Mouse (Mus musculus): ENCODE measurements around the gene Cdc14b.
"Not testable (repeated sequence)": the region's sequence is repeated elsewhere in the genome, so short reads cannot be mapped to it uniquely, and the experiment has no call there.

The Cdc14b gene

DNA sequence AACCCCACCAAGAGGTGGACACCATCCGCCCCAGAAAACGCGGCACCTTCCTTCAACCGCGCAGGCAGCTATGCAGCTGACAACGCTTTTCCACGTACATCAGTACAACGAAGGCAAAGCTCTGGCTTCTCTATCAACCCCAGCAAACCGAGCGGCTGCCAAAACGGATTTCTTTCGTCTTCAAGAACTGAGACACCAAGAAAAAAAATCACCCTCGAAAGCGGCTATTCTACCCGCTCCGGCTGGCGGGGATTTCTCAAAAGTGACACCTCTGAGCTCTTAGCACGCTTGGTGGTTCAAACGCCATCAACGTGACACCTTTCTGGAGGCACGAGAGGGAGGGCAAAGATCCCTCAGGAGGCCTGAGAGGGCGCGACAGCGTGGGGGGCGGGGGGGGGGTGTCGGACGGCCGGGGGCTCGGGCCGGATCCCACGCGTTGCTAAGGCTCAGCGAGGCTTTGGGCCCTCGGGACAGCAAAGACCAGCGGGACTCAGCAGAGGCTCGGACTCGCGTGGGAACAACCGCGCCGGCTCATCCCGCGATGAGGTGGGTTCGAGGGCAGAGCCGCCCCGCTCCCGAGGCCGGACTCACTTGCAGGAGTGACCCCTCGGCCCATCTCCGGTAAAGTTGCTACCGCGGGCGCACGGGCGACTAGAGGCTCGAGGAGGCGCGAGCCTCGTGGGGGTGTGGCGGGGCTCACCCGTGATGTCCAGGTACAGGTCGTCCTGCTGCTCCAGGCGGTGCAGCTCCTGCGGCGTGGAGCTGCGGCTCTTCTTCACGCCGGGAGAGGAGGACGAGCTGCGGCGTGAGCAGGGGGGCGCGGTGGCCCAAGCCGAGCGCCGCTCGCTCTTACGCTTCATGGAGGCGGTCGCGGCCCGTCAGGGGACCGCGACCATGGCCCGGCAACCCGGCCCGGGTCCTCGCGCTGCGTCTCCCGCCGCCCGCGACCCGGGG is 922 bp downstream of the Cdc14b start:
- DNase-seq = peak; percentile 37 to 60

DNA sequence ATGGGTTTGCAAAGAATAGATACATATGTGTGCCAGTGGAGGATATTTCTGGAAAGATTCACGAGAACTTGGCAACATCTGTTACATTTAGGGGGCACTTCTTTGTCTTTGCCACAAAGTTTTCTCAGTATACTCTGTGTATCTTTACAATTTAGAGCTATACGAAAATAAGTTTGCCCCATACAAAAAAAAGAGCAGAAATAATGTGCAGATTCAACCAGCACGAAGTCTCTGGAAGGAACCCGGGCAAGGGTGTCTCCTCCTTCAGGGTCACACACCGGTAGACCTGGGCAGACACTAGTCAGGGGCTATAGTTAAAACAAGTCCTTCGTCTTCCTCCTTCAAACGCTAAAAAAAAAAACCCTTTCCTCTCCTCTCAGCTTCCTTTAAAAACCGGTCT is 1.7 kb downstream of the Cdc14b start:
- no peak for DNase-seq

DNA sequence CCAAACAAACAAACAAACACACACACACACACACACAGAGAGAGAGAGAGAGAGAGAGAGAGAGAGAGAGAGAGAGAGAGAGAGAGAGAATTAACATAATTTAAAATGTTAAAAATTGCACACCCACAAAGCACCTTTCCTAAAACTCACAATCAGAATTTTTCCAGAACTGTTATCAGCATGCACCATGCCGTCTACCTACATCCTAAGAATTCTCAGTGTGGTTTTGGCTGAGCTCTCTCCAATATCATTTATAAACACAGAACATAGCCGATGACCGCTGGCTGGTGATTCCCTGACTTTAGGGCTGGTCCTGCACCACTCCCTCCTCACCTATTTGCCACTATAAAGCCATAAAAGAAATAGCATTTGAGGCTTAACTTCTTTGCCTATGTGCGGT is 6.7 kb downstream of the Cdc14b start:
- DNase-seq = no peak

DNA sequence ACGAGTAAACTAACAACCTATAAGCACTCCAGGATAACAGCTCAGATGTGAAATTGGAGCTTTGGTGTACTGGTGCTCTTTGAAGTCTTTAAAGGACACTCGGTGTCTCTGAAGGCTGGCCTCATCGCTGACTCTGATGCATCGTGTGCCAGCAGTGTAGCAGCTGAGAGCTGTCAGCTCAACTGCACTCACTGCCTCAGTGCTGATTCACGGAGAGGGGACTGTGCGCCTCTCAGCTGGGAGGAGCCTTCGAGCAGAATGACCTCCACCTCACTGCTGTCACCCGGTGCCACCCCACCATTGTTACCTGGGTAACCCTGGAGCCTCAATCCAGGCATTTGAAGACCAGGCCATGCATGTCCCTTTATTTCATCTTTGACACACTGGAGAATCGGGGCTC is 7.9 kb downstream of the Cdc14b start:
- DNase-seq = no peak

DNA sequence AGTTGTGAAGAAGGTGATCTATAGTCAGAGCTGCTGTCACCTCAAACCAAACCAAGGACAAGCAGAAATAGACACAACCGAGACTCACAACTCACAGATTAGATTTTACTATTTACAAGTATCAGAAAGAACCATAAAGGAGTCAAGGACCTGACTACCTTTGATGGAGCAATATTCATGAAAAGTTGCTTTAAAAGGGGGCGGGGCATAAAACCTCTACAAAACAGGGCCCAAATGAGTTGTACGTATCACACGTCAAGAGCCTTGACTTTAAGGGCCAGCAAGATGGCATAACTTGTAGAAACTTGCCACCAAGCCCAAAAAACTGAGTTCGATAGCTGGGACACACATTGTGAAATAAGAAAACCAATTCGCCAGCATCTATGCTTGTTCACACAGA is 10.5 kb downstream of the Cdc14b start:
- DNase-seq = no peak

DNA sequence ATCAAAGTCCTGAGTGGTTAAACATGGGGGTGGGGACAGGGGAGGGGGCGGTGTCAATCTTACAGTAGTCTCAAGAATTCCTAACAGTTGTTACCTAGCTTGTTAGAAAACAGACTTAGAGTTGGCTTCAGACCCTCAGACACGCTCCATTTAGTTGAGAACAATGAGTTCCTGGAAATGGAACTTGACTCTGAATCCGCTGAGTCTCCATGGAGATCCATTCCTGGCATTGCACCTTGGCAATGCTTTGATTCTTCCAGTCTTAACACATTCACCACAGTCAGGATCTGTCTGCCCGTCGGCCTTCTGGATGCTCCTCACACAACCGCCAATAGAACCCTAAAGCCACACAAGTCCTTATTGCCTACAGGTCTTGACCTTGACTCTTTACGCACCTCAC is 15.2 kb downstream of the Cdc14b start:
- no peak for DNase-seq

DNA sequence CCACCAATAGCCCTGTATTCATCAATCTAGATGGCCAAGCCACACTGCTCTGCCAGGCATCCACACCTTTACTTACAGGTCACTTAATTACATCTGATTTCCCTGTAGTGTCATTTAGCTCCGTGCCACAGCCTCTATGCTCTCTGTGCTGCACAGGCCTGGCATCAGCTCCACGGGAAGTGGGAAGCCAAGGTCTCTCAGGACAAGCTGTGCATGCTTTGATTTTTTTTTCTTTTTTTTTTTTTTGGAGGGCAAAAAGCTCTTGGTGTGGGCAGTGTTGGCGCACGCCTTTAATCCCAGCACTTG is 16.6 kb downstream of the Cdc14b start:
- no peak for DNase-seq

DNA sequence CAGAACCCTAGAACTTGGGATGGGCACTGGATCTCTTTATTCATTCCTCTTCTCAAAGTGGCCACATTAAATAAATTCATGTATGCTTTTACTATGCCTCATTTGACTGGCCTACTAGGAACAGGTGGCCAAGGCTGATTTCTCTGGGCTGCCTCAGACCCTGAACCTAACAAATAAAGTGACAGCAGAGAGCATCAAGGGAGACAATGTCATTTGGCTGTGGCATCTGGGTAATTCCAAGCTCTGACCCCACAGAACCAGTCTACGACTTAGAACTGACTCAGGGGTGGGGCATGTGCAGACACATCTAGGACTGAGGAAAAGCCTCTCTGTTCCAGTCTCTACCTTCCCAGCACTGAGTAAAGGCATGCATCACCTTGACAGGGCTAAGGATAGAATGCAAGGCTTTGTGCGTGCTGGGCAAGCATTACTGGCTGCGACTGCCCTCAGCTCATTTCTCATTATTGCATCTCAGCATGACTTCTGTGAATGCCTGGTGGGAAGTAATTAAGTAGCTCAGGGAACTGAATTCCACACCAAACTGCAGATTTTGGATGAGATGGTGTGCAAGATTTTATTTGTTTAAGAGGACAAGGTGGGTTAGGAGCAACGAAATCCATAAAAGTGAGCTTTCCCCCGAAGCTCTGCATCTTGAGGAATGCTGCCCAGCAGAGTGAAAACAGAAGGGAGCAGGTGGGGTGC is 17.1 kb downstream of the Cdc14b start:
- DNase-seq = no peak

DNA sequence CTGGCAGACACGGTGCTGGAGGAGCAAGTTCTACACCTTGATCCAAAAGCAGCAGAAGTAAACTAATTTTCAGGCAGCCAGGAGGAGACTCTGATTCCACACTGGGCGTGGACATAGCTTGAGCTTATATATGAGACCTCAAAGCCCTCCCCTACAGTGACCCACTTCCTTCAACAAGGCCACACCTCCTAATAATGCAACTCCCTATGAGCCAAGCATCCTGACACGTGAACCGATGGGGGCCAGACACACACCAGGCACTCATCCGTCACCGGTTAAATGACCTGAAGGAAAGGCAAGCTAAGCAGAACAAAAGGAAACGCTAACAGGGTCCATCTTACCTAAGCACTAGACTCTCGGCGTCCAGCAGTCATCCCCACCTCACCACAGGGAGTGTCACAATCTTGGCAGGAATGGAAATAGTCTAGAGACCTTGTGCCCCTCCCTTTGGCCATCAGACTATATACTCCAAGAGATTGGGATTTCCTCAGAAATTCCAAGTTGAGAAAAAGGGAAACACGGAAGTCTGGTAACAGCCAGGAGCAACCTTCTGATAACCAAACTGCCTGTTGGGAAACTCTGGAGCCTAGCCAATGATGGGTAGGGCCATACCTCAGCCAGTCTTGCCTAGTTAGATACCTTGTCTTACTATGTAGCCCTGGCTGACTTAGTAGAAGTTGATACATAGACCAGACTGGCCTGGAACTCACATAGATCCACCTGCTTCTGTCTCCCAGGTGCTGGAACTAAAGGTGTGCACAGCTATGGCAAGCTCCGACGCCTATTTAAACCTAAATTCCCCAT is 17.9 kb downstream of the Cdc14b start:
- DNase-seq = no peak

DNA sequence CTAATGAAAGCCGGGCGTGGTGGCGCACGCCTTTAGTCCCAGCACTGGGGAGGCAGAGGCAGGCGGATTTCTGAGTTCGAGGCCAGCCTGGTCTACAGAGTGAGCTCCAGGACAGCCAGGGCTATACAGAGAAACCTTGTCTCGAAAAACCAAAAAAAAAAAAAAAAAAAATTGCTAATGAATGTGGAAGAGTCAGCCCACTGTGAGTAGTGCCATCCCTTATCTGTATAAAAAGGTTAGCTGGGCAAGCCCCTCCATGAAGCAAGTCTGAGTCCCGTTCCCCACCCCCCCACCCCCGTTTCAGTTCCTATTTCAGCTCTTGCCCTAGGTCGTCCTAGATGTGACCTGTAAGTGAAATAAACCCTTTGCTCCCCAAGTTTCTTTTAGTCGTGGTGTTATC is 20.9 kb downstream of the Cdc14b start:
- not testable (repeated sequence) for DNase-seq

DNA sequence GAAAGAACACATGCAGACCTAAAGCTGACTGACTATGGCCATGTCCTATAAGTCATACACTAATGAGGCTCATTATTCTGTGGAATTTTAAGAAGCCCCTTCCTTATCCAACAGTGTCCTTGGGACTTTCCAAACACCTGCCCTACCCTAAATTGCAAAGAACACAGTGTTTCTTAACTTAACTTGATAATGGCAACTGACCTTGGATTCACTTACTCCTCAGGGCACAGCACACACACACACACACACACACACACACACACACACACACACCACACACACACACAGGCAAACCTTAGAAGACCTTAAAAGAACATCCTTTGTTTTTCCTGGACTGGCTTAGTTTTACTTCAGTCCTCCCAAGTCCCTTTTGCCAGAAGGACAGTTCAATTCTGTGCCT is 21.4 kb downstream of the Cdc14b start:
- DNase-seq = no peak

DNA sequence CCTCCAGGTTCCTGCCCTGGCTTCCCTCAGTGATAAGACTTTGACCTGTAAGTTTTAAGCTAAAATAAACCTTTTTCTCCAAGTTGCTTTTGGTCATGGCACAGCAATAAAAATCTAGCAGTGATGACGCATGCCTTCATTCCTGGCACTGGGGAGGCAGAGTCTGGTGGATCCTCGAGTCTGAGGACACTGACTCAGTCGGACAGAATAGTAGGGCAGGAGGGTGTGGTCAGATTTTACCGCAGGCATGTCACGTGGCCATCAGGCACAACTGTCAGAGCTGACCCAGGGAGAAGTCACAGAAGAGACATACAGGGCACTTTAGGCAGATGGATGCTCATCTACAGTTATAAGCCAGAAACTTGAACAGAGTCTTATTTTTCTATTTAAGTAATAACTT is 22.9 kb downstream of the Cdc14b start:
- DNase-seq = no peak

DNA sequence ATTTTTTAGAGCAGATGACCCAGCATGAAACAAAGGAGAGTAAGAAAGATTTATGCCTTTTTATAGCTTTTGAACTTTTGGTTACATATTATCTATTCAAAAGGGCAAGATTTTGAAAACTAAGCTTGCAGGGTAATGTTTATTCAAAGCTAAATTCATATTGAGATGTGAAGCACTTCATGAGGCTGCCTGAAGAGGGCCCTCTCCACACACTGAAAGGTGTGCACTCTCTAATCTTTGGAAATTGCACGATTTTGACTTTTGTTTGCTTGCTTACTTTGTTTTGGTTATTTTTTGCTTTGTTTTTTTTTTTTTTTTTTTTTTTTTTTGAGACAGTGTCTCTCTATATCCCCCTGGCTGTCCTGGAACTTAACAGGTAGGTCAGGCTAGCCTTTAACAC is 24.7 kb downstream of the Cdc14b start:
- peak; percentile 55 to 57 for DNase-seq

DNA sequence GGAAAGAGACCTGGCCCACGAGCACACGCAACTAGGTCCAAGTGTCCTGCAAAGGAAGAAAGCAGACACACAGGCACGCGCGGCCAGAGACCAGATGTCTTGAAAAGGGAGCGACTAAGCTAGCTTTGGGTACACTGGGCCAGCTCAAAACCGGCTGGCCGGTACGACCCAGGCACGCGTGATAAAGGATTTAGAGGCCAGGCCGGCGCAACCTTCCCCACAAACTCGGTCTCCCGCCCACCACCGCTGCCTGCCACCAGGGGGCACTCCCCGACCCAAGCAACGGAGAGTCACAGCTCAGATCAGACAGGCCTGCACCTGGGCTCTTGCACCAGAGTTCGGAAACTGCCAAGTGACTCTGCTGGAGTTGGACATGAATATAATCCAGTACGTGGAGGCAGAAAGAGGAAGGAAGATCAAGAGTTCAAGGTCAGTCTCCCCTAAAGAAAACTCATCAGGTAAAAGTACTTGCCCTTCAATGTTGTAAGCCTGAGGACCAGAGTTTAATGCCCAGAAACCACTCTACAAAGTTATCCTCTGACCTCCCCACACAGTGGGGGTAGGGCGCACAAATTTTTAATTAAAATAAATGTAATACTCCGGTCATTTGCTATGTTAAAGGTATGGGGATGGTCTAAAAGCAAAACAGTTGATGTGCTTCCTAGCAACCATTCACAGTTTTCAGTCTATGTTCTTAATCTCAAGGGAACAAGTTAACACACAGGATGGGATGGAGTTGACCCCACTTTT is 26.1 kb downstream of the Cdc14b start:
- peak; percentile 93 to 94 for DNase-seq

DNA sequence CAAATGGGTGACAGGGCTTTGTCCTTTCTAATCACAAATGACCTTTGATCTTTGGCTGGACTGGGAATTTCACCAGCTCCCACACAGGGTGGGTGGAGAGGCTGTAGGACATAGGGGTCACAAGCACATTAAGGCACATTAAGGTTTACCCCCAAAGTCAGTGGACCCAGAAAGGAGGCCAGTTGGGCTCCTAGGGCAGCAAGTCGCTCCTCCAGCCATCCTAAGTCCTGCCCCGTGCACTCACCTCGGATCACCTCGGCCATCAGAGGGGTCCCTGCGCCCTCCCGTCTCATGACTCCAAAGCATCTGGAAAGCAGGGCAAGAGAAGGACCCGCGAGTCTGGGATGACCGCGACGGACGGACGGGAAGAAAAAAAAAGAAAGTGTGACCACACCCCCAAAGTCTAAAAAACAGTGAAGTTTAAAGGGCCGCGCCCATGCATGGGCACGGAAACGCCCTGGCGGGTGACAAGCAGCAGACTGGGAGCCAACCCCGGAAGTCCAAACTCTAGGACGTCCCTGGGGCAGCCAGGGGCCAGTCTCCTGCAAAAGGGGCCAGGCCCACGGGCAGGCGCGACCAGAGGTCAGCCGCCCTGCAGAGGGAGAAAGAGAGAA is 26.8 kb downstream of the Cdc14b start:
- peak; percentile 73 to 83 for DNase-seq

DNA sequence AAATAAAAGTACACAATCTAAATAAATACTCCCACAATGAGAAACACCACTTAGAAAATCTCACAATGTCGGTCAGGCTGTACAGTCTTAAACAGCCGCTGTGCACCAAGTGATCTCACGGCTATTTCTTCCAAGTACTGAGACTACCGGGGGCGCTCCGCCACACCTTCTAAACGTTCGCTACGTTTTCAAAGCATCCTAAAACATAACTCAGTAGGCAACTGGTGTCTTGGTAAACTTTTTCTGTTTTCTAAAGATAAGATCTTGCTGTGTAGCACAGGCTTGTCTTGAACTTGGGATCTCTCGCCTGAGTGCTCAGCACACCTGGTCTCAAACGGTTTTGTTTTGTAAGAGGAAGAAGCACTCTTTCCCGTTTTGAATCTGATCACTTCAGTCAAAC is 29.0 kb downstream of the Cdc14b start:
- DNase-seq = no peak

DNA sequence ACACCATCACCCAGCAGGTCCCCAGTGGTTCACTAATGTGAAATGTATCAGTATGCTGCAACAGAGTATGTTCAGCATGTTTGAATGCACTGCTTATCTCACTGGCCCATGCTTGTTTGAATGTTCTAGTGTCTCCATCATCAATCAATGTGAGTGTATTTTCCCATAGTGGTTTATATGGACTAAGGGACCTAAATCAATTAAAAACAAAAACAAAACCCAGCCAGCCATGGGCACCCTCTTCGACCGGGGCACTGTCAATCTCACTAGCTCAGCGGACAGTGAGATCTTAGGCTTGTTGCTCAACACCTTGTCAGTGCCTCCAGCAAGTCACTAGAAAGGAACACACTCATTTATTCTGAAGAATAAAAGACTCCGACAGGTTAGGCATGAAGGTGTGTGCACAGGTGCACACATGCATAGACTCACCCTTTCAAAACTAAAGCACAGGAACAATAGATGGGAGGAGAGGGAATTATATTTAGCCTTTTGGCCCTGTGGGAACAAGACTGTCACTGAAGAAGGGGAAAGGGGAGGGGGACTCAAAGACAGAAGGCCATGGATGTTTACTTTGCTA is 30.3 kb downstream of the Cdc14b start:
- no peak for DNase-seq

DNA sequence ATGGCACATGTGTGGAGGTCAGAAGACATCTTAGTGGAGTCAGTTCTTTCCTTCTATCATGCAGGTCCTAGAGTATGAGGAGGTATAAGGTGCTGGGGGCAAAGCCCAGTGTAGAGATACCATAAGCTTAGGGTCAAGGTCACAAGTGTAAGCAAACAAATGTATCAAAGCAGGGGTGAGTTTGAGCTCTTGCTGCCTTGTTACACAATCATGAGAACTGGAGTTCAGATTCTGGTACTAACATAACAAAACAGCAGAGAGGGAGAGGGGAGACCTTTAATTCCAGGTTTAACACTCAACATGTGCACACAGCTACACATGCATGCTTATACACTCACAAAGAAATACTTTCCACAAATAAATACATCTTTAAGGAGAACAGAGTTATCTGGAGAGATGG is 32.4 kb downstream of the Cdc14b start:
- no peak for DNase-seq

DNA sequence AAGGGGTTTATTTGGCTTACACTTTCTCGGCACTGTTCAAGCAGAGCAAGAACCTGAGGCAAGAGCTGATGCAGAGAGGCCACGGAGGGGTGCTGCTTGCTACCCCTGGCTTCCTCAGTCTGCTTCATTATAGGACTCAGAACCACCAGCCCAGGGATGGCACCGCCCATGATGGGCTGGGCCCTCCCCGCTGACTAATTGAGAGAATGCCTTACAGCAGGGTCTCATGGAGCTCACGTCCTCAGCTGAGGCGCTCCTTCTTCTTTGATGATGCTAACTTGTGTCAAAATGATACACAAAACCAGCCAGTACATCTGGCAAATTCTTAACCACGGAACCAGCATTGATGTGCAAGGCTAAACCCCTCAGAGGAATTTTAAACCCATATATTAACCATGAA is 34.5 kb downstream of the Cdc14b start:
- no peak for DNase-seq

DNA sequence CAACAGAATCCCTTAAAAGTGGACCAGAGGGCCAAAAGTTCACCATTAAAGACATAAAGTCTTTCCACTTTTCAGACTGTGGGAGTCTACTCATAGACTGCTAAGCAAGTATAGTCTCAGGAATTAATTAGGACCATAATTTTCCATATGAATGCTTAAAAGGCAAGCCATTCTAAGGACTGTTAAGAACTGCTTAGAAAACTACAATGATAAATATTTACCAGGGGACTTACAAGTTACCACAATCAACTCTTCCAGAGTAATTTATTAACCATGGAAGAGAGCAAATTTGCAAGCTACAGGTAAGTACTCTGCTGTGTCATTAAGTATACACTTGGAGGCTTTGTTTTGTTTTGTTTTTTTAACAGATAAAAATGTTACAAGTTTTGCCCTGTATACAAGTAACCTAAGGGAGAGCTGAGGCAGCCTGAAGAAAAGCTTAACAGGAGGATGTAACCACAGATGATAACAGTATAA is 37.4 kb downstream of the Cdc14b start:
- no peak for DNase-seq

DNA sequence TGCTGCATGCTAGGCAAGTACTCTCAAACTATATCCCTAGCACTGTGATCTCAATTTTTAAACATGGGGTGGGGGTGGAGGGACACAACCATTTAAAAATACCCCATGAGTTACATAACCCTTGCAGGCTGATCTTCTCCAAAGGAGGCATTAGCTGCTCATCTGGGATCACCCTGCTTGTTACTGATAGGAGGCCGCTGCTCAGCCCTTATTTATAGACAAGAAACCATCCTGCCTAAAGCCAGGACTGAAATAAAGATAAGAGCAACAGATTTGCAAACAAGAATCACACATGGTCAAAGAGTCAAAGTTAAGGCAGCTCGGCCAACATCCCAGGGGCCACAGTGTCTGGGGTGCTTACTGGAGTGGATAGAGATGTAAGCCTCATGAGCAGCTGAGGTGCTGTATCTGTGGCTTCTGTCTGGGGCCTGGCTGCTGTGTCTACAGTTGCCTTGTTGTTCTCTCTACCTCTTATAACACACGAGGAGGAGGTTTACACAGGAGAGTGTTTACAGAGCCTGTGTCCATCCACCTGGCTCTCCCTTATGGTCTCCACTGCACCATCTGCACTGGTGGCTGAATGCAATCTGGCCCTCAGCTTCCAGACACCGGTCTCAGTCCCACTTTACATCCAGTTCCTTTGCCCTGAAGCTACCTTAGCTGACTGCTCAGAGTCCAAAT is 38.0 kb downstream of the Cdc14b start:
- no peak for DNase-seq
